Mouse (Mus musculus): ENCODE data around the gene Hira. TPM values are rescaled to one million over a fixed set of nuclear protein-coding genes. Genes with fewer than 3 reads are reported as not detected.

Gene Hira
- polyA plus RNA-seq, 1 experiment from 2014 or later: 5.7 TPM

DNA sequence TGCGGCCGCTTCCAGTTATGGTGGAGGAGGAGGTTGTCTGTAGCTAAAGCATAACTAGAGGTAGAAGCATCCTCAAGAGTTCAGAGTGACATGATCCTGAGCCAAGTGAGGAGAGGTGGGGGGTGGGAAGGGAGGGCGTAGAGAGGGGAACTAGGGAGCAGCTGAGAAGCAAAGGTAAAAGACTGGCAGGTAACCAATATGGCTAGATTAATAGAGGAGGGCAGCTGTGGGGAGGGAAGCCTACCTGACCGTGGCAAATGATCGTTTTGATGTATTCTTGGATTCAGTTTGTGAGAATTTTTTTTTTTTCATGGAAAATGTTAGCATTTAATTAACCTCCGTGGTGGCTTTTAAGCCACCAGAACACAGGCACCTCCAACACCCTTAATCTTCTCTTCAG, 67.1 kb downstream of the Hira start:
- H3K4me3 ChIP-seq (ENCODE audit: low read depth, low read length): no peak overlapping the region
- TF ChIP-seq CTCF (IDR thresholded peaks at IDR 0.05; ENCODE audit: low read depth) (no peak), EP300 (optimal IDR thresholded peaks at IDR 0.05) (no peak)

DNA sequence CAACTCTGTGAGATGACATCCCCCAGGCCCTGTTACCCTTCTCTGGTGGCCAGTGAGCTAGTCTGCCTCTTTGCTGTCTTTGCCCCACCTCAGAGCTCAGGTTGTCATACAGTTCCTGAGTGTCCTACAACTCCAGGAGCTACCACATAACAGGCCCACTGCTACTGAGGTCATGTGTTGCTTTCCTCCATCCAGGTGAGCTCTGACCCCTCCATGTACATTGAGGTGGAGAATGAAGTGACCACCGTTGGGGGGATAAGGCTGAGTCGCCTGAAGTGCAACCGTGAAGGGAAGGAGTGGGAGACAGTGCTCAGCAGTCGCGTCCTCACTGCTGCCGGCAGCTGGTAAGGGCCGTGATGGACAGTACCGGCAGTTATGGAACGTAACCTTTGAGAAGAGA, 72.1 kb downstream of the Hira start:
- Histone ChIP-seq H3K27me3 (ENCODE audit: control insufficient read depth, insufficient read depth, low read length) (no peaks in the 10 kb centered on the region), H3K4me3 (ENCODE audit: low read depth, low read length) (no peak overlapping the region), H3K36me3 (ENCODE audit: control insufficient read depth, insufficient read depth, low read length) (peaks cover 35% of the 10 kb centered on the region), H3K27ac (replicated peaks) (no peak overlapping the region), H3K9ac (ENCODE audit: low read length) (no peak overlapping the region), H3K4me2 (replicated peaks; ENCODE audit: low read depth) (no peak overlapping the region), H3K9me3 (ENCODE audit: control insufficient read depth, low read length) (no peaks in the 10 kb centered on the region), H3K4me1 (replicated peaks; ENCODE audit: control insufficient read depth, insufficient read depth) (no peaks in the 10 kb centered on the region)
- no peak for ATAC-seq (ENCODE audit: low FRiP score, low TSS enrichment)
- no peak for DNase-seq (ENCODE audit: low spot score)
- 95% methylated on average over 9 of the region's 9 CpGs for WGBS
- TF ChIP-seq EP300 (optimal IDR thresholded peaks at IDR 0.05) (no peak), CTCF (IDR thresholded peaks at IDR 0.05; ENCODE audit: low read depth) (no peak)

More for the DNA sequence above, 67.1 kb downstream of the Hira start:
- ATAC-seq (ENCODE audit: low FRiP score, low TSS enrichment) (no peak), DNase-seq (ENCODE audit: low spot score) (no peak)
- Histone ChIP-seq H3K9me3 (ENCODE audit: control insufficient read depth, low read length) (no peaks in the 10 kb centered on the region), H3K9ac (ENCODE audit: low read length) (no peak overlapping the region), H3K27ac (replicated peaks) (no peak overlapping the region), H3K36me3 (ENCODE audit: control insufficient read depth, insufficient read depth, low read length) (peaks cover 31% of the 10 kb centered on the region), H3K4me2 (replicated peaks; ENCODE audit: low read depth) (no peak overlapping the region), H3K27me3 (ENCODE audit: control insufficient read depth, insufficient read depth, low read length) (no peaks in the 10 kb centered on the region), H3K4me1 (replicated peaks; ENCODE audit: control insufficient read depth, insufficient read depth) (no peaks in the 10 kb centered on the region)
- WGBS: 94% methylated on average over 6 of the region's 6 CpGs

DNA sequence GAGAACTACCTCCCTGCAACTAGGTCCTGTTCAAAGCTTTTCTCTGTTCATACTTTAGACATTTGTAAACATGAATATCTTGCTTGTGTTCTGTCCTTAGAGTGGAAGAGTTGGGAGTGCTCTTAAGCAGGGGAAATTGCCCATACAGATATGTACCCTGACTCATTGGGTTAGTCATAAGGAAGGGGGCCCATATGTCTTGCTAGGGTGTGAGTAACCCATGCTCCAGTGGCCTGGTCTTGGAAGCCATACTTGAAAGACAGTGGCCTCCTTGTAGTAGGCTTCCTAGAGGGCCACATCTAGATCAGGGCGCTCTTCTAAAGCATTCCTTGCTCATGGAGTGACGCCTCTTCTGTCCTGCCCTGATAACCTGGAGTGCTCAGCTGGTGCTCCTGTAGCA, 73.5 kb downstream of the Hira start:
- ATAC-seq (ENCODE audit: low FRiP score, low TSS enrichment) (no peak), DNase-seq (ENCODE audit: low spot score) (no peak)
- H3K27ac ChIP-seq (replicated peaks): no peak overlapping the region
- H3K4me2 ChIP-seq (replicated peaks; ENCODE audit: low read depth): no peak overlapping the region
- TF ChIP-seq CTCF (IDR thresholded peaks at IDR 0.05; ENCODE audit: low read depth) (no peak), EP300 (optimal IDR thresholded peaks at IDR 0.05) (no peak)
- H3K4me3 ChIP-seq (ENCODE audit: low read depth, low read length): no peak overlapping the region
- H3K27me3 ChIP-seq (ENCODE audit: control insufficient read depth, insufficient read depth, low read length): no peaks in the 10 kb centered on the region
- 89% methylated on average over 2 of the region's 2 CpGs for WGBS
- peaks cover 47% of the 10 kb centered on the region for H3K36me3 ChIP-seq (ENCODE audit: control insufficient read depth, insufficient read depth, low read length)
- H3K4me1 ChIP-seq (replicated peaks; ENCODE audit: control insufficient read depth, insufficient read depth): no peaks in the 10 kb centered on the region
- no peaks in the 10 kb centered on the region for H3K9me3 ChIP-seq (ENCODE audit: control insufficient read depth, low read length)
- H3K9ac ChIP-seq (ENCODE audit: low read length): no peak overlapping the region

DNA sequence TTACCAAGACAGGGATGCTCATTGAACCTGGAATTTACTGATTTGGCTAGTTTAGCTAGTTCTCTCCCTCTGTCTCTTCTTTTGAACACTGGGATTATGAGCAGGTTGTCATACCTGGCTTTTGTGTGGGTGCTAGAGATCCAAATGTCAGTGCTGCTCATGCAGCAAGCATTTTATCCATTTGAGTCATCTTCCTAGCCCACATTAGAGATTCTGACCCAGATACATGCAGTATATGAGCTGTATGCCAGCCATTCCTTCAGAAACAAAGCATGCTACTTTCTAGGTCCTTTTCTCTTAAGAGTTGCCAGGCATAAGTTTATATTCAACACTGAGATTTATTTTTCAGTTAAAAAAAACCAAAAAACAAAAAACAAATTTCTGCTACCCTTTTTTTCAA, 76.0 kb downstream of the Hira start:
- no peak for ATAC-seq (ENCODE audit: low FRiP score, low TSS enrichment)
- TF ChIP-seq EP300 (optimal IDR thresholded peaks at IDR 0.05): no peak
- TF ChIP-seq CTCF (IDR thresholded peaks at IDR 0.05; ENCODE audit: low read depth): no peak

GRCm38 (mm10) chr16:18955070-18955469, 78.2 kb downstream of the Hira start:
- H3K36me3 ChIP-seq (ENCODE audit: control insufficient read depth, insufficient read depth, low read length): peaks cover 36% of the 10 kb centered on the region
- no peaks in the 10 kb centered on the region for H3K4me1 ChIP-seq (replicated peaks; ENCODE audit: control insufficient read depth, insufficient read depth)
- no peak overlapping the region for H3K27ac ChIP-seq (replicated peaks)
- 75% methylated on average over 3 of the region's 3 CpGs for WGBS
- H3K9me3 ChIP-seq (ENCODE audit: control insufficient read depth, low read length): no peaks in the 10 kb centered on the region
- no peak overlapping the region for H3K9ac ChIP-seq (ENCODE audit: low read length)
- DNase-seq (ENCODE audit: low spot score): no peak
- 0 out of 2 replicates have a peak, but pooled peaks have one; percentile 26 for ATAC-seq (ENCODE audit: low FRiP score, low TSS enrichment)
- TF ChIP-seq CTCF (IDR thresholded peaks at IDR 0.05; ENCODE audit: low read depth): no peak
- TF ChIP-seq EP300 (optimal IDR thresholded peaks at IDR 0.05): no peak
- H3K27me3 ChIP-seq (ENCODE audit: control insufficient read depth, insufficient read depth, low read length): no peaks in the 10 kb centered on the region
- no peak overlapping the region for H3K4me3 ChIP-seq (ENCODE audit: low read depth, low read length)
- H3K4me2 ChIP-seq (replicated peaks; ENCODE audit: low read depth): no peak overlapping the region

More for the DNA sequence above, 76.0 kb downstream of the Hira start:
- DNase-seq (ENCODE audit: low spot score): no peak
- Histone ChIP-seq H3K9ac (ENCODE audit: low read length) (no peak overlapping the region), H3K4me1 (replicated peaks; ENCODE audit: control insufficient read depth, insufficient read depth) (no peaks in the 10 kb centered on the region), H3K27ac (replicated peaks) (no peak overlapping the region), H3K36me3 (ENCODE audit: control insufficient read depth, insufficient read depth, low read length) (peaks cover 44% of the 10 kb centered on the region), H3K4me3 (ENCODE audit: low read depth, low read length) (no peak overlapping the region), H3K9me3 (ENCODE audit: control insufficient read depth, low read length) (no peaks in the 10 kb centered on the region), H3K27me3 (ENCODE audit: control insufficient read depth, insufficient read depth, low read length) (no peaks in the 10 kb centered on the region), H3K4me2 (replicated peaks; ENCODE audit: low read depth) (no peak overlapping the region)

- Histone ChIP-seq H3K27me3 (ENCODE audit: control insufficient read depth, insufficient read depth, low read length) (no peaks in the 10 kb centered on the region), H3K27ac (replicated peaks) (no peak overlapping the region), H3K9me3 (ENCODE audit: control insufficient read depth, low read length) (peaks cover 4% of the 10 kb centered on the region; the same call in 1 of the 2 replicates), H3K9ac (ENCODE audit: low read length) (no peak overlapping the region), H3K4me3 (ENCODE audit: low read depth, low read length) (no peak overlapping the region), H3K4me2 (replicated peaks; ENCODE audit: low read depth) (no peak overlapping the region), H3K36me3 (ENCODE audit: control insufficient read depth, insufficient read depth, low read length) (peaks cover 26% of the 10 kb centered on the region), H3K4me1 (replicated peaks; ENCODE audit: control insufficient read depth, insufficient read depth) (no peaks in the 10 kb centered on the region)
- no peak for DNase-seq (ENCODE audit: low spot score)
- no peak for TF ChIP-seq CTCF (IDR thresholded peaks at IDR 0.05; ENCODE audit: low read depth)
- no peak for TF ChIP-seq EP300 (optimal IDR thresholded peaks at IDR 0.05)
- ATAC-seq (ENCODE audit: low FRiP score, low TSS enrichment): no peak
Observed at GRCm38 (mm10) chr16:18963486-18963885, 86.6 kb downstream of the Hira start.

Measured in stomach, postnatal 0 days (tissue).